Mouse (Mus musculus): ENCODE data around the gene Srgap1.

- TF ChIP-seq POLR2A (IDR thresholded peaks at IDR 0.05; ENCODE audit: low read depth, low read length) (no peak), CTCF (IDR thresholded peaks at IDR 0.05; ENCODE audit: extremely low read depth, insufficient read length, insufficient replicate concordance, low read depth, low read length) (no peak)
These were observed 131.6 kb downstream of the Srgap1 start for GRCm38 (mm10) chr10:121915530-121915929.
